Mouse (Mus musculus): ENCODE measurements around the gene Lrrc27. TPM values are rescaled to one million over a fixed set of nuclear protein-coding genes. Genes with fewer than 3 reads are reported as not detected.

The Lrrc27 gene
- polyA plus RNA-seq, 1 experiment from 2014 or later, result 3.3 TPM

- H3K4me3 ChIP-seq, result no peak overlapping the region
- no peak overlapping the region for H3K4me2 ChIP-seq
- H3K9ac ChIP-seq, result no peak overlapping the region
- H3K27me3 ChIP-seq (replicated peaks), result no peaks in the 10 kb centered on the region
- H3K36me3 ChIP-seq, result no peaks in the 10 kb centered on the region
- H3K9me3 ChIP-seq, result no peaks in the 10 kb centered on the region
- 87% methylated on average over 10 of the region's 10 CpGs for WGBS
- no peak overlapping the region for H3K27ac ChIP-seq (replicated peaks)
- peaks cover 68% of the 10 kb centered on the region for H3K4me1 ChIP-seq
- no peak for ATAC-seq (ENCODE audit: extremely low read depth, insufficient number of reproducible peaks, low FRiP score, low TSS enrichment)
Measured at GRCm38 (mm10) chr7:139276150-139276549, 63.4 kb downstream of the Lrrc27 start.

DNA sequence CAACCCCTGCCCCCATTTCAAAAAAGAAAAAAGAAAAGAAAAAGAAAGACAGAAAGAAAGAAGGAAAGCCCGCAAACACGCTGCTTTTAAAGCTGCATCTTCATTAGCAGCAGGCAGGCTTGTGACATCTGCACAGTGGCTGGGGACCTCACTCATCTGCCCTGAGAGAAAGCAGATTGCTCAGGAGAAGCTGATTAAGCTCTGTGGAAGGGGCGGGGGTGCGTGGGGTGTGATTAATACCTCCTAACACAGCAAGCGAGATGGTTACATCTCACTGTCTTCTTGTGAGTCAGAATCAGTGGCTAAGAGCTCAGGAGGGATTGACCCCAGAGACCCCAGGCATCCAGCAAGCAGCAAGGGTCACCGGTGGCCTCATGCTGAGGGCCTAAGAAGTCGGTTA lies 64.7 kb downstream of the Lrrc27 start:
- Histone ChIP-seq H3K4me2 (no peak overlapping the region), H3K36me3 (no peaks in the 10 kb centered on the region), H3K27ac (replicated peaks) (no peak overlapping the region), H3K4me3 (no peak overlapping the region), H3K9me3 (no peaks in the 10 kb centered on the region), H3K4me1 (peaks cover 57% of the 10 kb centered on the region), H3K27me3 (replicated peaks) (no peaks in the 10 kb centered on the region), H3K9ac (no peak overlapping the region)
- ATAC-seq (ENCODE audit: extremely low read depth, insufficient number of reproducible peaks, low FRiP score, low TSS enrichment), result no peak
- 77% methylated on average over 7 of the region's 7 CpGs for WGBS

DNA sequence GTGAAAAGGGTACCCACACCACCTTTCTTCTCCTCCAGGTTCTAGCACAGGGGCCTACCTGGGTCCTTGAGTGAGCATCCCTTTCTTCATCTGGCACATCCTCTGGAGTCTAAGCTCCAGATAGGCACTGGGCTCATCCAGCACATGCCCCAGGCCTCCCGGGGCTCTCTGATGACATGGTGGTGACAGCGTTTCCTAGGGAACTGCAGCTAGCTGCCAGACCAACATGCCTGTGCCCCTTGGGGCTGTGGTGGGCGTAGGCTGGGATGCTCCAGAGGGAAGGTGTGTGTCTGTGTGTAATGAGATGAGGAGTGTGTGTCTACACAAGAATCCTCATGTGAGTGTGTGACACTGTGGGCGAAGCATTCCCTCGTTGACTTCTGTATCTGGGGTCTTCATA lies 66.8 kb downstream of the Lrrc27 start:
- peaks cover 37% of the 10 kb centered on the region for H3K4me1 ChIP-seq
- no peak for ATAC-seq (ENCODE audit: extremely low read depth, insufficient number of reproducible peaks, low FRiP score, low TSS enrichment)
- H3K27ac ChIP-seq (replicated peaks), result no peak overlapping the region
- H3K36me3 ChIP-seq, result no peaks in the 10 kb centered on the region
- WGBS, result 59% methylated on average over 5 of the region's 5 CpGs
- no peak overlapping the region for H3K9ac ChIP-seq
- H3K27me3 ChIP-seq (replicated peaks), result no peaks in the 10 kb centered on the region
- H3K9me3 ChIP-seq, result no peaks in the 10 kb centered on the region
- no peak overlapping the region for H3K4me2 ChIP-seq
- no peak overlapping the region for H3K4me3 ChIP-seq

- H3K9ac ChIP-seq, result no peak overlapping the region
- WGBS, result 45% methylated on average over 1 of the region's 1 CpGs
- ATAC-seq (ENCODE audit: extremely low read depth, insufficient number of reproducible peaks, low FRiP score, low TSS enrichment), result no peak
- no peak overlapping the region for H3K4me2 ChIP-seq
- H3K27ac ChIP-seq (replicated peaks), result 0 out of 2 replicates have a peak overlapping the region, but pooled peaks have one; percentile 28
- peaks cover 37% of the 10 kb centered on the region for H3K4me1 ChIP-seq
- no peaks in the 10 kb centered on the region for H3K36me3 ChIP-seq
- H3K27me3 ChIP-seq (replicated peaks), result no peaks in the 10 kb centered on the region
- no peaks in the 10 kb centered on the region for H3K9me3 ChIP-seq
- H3K4me3 ChIP-seq, result no peak overlapping the region
Measured at GRCm38 (mm10) chr7:139280044-139280443, 67.3 kb downstream of the Lrrc27 start.

GRCm38 (mm10) chr7:139281195-139281594 lies 68.4 kb downstream of the Lrrc27 start:
- ATAC-seq (ENCODE audit: extremely low read depth, insufficient number of reproducible peaks, low FRiP score, low TSS enrichment), result no peak
- H3K4me1 ChIP-seq, result peaks cover 27% of the 10 kb centered on the region
- H3K4me2 ChIP-seq, result no peak overlapping the region
- no peaks in the 10 kb centered on the region for H3K36me3 ChIP-seq
- peak overlapping the region; percentile 50 for H3K9ac ChIP-seq
- H3K27me3 ChIP-seq (replicated peaks), result no peaks in the 10 kb centered on the region
- no peak overlapping the region for H3K4me3 ChIP-seq
- no peaks in the 10 kb centered on the region for H3K9me3 ChIP-seq
- 40% methylated on average over 2 of the region's 2 CpGs for WGBS
- no peak overlapping the region for H3K27ac ChIP-seq (replicated peaks)

- ATAC-seq (ENCODE audit: extremely low read depth, insufficient number of reproducible peaks, low FRiP score, low TSS enrichment), result no peak
- Histone ChIP-seq H3K27ac (replicated peaks) (no peak overlapping the region), H3K36me3 (no peaks in the 10 kb centered on the region), H3K4me2 (no peak overlapping the region), H3K9ac (no peak overlapping the region), H3K27me3 (replicated peaks) (no peaks in the 10 kb centered on the region), H3K4me1 (peaks cover 27% of the 10 kb centered on the region), H3K4me3 (no peak overlapping the region), H3K9me3 (no peaks in the 10 kb centered on the region)
- WGBS, result 76% methylated on average over 3 of the region's 3 CpGs
Measured at GRCm38 (mm10) chr7:139282037-139282436, 69.2 kb downstream of the Lrrc27 start.

DNA sequence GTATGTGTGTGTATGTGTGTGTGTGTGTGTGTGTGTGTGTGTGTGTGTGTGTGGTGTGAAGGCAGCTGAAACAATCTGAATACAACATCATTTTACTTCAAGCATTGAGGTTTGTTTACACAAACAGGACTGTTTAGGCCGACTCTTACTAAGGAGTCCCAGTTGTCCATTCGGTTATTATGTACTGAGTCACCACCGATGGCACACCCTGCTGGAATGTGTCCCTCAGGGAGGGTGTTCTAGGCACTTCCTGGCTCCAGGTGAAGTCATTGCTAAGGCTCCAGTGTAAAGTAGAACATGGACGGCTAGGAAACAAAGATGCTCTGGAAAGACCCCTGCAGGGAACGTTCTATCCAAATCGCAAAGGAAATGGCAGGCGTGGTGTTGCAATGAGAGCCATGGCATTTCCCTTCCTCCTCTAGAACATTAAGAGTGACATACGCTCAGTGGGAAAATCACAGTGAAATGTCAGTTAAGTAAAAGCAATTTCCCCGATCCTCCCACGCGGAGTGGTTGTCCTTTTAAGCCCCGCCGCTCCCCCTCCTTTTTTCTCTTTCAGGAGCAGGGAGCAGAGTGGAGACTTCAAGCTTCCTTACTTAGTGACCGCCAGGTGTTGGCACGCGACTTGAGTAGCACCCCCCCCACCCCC lies 72.6 kb downstream of the Lrrc27 start:
- 65% methylated on average over 16 of the region's 16 CpGs for WGBS
- ATAC-seq (ENCODE audit: extremely low read depth, insufficient number of reproducible peaks, low FRiP score, low TSS enrichment), result no peak

GRCm38 (mm10) chr7:139288540-139288939 lies 75.8 kb downstream of the Lrrc27 start:
- Histone ChIP-seq H3K36me3 (no peaks in the 10 kb centered on the region), H3K4me1 (peaks cover 5% of the 10 kb centered on the region; the same call in 1 of the 2 replicates), H3K4me2 (no peak overlapping the region), H3K9ac (no peak overlapping the region), H3K27ac (replicated peaks) (no peak overlapping the region), H3K4me3 (no peak overlapping the region), H3K9me3 (no peaks in the 10 kb centered on the region), H3K27me3 (replicated peaks) (no peaks in the 10 kb centered on the region)
- no peak for ATAC-seq (ENCODE audit: extremely low read depth, insufficient number of reproducible peaks, low FRiP score, low TSS enrichment)
- 55% methylated on average over 7 of the region's 7 CpGs for WGBS

More for the DNA sequence above, 72.6 kb downstream of the Lrrc27 start:
- H3K27ac ChIP-seq (replicated peaks), result no peak overlapping the region
- no peak overlapping the region for H3K9ac ChIP-seq
- no peak overlapping the region for H3K4me3 ChIP-seq
- peaks cover 15% of the 10 kb centered on the region for H3K4me1 ChIP-seq
- H3K4me2 ChIP-seq, result no peak overlapping the region
- no peaks in the 10 kb centered on the region for H3K27me3 ChIP-seq (replicated peaks)
- no peaks in the 10 kb centered on the region for H3K36me3 ChIP-seq
- no peaks in the 10 kb centered on the region for H3K9me3 ChIP-seq

Other genes with a start within 250 kb of the Lrrc27 start
- gene Dpysl4, start 127.0 kb upstream of the Lrrc27 start, polyA plus RNA-seq (2015; fragmentation: Nextera tagmentation; extraction: Ambion mirVana), result 3.2 and 3.5 TPM in 2 replicates
- 0.11 TPM in 1 of 2 replicates, not detected in the other for gene Stk32c, start 319 bp downstream of the Lrrc27 start, polyA plus RNA-seq (2015; fragmentation: Nextera tagmentation; extraction: Ambion mirVana)
- 7.3 and 8.0 TPM in 2 replicates for gene Pwwp2b, start 35.5 kb downstream of the Lrrc27 start, polyA plus RNA-seq (2015; fragmentation: Nextera tagmentation; extraction: Ambion mirVana)
- 58.4 and 58.5 TPM in 2 replicates for gene Inpp5a, start 176.1 kb downstream of the Lrrc27 start, polyA plus RNA-seq (2015; fragmentation: Nextera tagmentation; extraction: Ambion mirVana)